Mouse (Mus musculus) erythroblast, adult 5-6 weeks (primary cell): ENCODE measurements around the gene Cdrt4. TPM values are rescaled to one million over a fixed set of nuclear protein-coding genes. Genes with fewer than 3 reads are reported as not detected.

Source experiments
- ATAC-seq: replicated peaks from 2 replicates; pipeline ENCODE4 v1.8.0; 2016; ENCODE audit warnings: moderate number of reproducible peaks, mild to moderate bottlenecking, moderate TSS enrichment, inconsistent platforms; ENCODE audit not compliant: poor library complexity, low FRiP score, severe bottlenecking
- total RNA-seq, 2 experiments: library from RNA; stranded (forward) in 1 of 2; stranded (reverse) in 1 of 2; fragments of 150-400 nt in 1 of 2; fragments of 200-764, 138-1000 nt in 1 of 2; gene quantifications; 2 replicates each; pipeline versions ENCODE4 v1.2.3 to v1.2.4; 2015 to 2017; ENCODE audit warnings: low replicate concordance in 2 of 2

The Cdrt4 gene
- total RNA-seq, 2 experiments from 2014 or later, result not detected

DNA sequence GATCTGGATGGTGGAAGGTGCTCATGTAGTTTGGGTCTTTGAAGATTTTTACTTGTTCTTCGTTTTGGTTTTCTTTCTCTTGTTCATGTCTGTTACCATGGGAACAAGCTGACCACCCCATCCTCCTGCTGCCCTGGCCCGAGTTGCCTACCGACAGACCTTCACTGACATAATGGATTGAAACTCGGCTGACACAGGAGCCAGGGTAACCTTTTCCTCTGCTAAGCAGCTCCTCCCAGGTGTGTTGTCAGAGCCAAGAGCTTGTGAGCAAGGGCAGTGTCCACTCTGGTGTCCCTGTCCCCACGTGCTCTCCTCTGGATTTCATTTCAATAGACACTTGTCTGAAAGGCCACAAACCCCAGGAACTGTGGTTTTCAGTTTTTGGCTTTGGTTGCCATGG, 12.1 kb upstream of the Cdrt4 start:
- ATAC-seq, result no peak

DNA sequence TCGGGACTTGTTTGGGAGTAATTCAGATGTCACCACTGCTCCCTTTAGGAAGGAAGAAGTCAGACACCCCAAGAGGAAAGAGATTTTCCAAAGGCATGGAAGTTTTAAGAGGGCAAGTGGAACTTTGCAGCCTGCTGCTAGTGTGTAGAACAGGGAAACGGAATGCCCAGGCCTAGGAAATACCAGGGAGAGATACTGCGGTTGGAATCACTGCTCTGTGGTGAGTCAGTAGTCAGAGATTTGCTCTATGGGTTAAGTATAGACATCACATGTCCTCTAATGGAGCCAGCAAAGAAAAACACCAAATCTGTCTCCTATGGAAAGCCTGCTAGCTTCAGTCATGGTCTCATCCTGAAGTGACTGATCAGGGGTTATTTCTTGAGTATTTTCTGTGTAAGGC, 10.8 kb upstream of the Cdrt4 start:
- no peak for ATAC-seq

DNA sequence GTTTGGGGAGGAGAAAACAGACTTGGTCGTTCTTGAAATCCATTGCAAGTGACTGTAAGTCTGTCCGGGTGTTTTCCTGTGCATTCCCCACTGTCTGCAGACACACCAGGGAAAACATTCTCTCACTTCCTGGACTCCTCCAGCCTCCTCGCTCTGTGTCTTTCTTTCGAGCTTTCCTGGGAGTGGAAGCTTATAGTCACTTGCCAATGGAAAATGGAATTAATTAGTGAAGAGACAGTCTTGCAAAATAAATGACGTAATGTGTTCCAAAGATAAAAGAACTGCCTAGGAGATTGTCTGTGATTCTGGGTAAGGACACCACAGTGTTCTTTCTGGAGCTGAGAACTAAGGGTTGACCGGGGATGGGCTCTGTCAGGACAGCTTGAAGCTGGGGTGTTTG, 7.5 kb upstream of the Cdrt4 start:
- no peak for ATAC-seq

DNA sequence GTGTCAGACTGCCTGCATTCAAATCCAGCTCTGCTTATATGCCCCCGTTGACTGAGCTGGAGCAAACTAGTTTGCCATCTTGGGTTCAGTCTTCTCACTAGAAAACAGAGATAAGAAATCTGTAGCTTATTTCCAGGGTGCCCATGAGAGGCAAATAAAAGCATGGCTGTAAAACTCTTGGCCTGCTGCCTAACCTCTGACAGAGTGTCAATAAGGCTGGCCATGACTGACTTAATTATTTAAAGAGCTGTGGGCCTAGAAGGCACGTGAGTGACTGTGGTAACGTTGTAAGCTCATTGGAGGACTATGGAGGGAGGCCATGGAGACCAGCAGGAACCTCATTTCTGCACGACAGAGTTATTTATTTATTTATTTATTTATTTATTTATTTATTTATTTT, 5.5 kb upstream of the Cdrt4 start:
- ATAC-seq, result no peak

DNA sequence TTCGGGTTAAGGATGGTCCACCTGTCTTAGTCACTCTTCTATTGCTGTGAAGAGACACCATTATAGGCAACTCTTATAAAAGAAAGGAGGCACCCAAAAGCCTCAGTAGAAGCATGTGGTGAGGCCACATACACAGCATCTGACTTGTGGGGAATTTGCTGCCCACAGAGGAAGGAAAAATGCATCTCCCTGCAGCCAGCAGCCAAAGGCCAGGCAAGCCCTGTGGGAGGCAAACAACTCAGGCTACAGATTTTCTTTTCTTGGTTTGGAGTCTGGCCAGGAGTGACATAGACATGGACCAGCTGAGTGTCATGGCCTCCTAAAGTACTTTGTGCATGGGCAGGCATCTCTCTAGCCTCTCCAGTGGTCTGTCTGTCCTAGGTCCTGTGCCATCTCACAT, 1.4 kb upstream of the Cdrt4 start:
- ATAC-seq, result no peak

DNA sequence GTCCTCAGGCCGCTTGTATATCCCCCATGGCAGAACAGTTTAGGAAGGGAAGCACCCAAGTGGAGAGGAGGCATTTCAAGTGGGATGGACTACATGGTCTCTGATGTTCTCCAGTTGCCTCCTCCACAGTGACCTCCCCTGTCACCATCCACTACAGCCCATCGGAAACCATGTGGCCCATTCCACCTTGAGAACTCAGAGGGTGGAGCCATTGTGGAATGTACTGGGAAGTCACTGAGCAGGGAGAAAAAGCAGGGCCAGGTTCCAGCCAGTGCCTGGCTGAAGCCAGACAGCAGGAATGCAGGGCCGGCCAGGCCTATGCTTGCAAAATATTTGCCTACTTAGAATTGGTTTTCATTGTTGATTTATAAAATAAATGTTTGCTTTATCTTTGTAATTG, 3.8 kb downstream of the Cdrt4 start:
- no peak for ATAC-seq

DNA sequence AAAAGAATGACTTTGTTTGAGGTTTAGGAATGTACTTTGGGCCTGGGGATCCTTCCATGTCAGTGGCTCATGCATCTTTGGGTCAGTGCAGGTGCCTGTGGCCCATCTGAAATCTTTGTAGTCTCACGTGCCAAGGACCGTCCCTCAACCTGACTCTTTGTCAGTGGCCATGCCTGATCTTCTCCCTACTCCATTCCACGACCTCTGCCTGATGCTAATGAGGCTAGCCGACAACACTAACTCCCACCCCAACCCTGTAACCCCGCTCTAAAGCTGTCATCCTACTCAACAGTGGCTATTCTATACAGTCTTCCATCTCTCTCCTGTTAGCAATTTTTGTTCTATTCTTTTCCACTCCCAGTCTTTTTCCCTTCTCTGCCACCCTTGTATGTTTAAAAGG, 4.2 kb downstream of the Cdrt4 start:
- ATAC-seq, result no peak

DNA sequence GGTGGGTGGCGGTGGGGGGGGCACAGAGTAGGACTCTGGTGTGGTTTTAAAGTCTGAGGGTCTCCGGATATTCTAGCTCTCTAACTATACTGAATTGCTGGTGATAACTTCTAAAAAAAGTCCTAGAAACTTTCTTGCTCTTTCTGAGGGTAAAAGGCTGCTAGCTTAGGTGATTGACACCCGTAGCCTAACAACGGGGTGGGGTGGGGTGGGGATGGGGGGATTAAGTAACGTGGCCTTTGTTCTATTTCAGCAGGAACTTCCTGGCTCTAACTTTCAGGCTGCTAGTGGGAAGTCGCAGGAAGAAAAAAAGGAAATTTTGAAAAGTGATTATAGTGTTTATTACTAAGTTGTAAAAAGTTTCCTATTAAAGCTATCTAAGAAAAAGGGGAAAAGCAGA, 4.8 kb downstream of the Cdrt4 start:
- no peak for ATAC-seq

DNA sequence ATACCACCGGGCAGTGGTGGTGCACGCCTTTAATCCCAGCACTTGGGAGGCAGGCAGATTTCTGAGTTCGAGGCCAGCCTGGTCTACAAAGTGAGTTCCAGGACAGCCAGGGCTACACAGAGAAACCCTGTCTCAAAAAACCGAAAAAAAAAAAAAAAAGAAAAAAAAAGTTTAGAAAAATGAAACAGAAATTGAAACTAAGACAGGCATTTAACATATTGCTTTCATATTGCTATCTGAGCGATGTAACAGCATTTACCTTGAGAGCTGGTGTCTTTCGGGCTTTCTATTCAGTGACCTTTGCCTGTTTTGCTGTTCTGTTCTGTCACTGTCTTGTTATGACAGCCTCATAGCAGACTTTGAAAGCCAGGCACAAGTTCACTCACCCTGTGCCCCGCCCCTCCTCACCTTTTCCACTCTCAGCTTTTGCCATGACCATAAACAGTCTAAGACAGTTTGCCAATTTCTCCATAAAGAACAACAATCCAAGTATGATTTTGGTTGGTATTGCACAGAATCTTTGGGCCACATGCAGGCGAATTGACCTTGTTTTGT, 6.7 kb downstream of the Cdrt4 start:
- ATAC-seq, result no peak

DNA sequence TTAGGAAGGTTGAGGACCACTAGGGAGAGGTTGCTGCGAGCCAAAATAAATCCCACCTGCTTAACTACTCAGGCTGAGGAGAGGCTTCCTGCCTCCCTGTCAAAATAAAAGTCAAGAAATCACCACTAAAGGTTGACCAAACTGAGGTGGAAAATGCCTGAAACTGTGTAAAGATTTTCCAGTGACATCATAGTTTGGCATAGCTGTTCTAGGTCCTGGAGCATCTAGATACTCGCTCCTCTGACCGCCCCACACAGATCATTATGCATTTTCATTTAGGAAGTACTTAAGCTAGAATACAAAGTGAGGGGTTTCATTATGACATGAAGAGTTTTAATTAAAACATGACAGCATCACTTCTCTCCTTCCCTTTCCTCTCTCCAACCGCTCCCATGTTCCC, 12.3 kb downstream of the Cdrt4 start:
- ATAC-seq, result no peak

DNA sequence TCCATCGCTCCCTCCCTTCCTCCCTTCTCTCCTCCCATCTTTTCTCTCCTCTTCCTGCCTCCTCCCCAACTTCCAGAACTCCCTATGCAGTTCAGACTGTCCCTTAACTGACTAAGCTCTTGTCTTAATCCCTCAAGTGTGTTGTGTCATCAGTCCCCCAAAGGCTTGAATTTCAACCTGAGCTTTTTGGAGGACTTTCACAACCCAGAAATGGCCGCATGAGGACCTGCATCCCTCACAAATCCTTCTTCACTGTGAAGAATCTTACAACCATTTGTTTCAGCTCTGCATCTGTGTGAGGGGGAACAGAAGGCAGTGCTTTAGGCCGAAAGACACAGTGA, 15.4 kb downstream of the Cdrt4 start:
- ATAC-seq, result no peak

DNA sequence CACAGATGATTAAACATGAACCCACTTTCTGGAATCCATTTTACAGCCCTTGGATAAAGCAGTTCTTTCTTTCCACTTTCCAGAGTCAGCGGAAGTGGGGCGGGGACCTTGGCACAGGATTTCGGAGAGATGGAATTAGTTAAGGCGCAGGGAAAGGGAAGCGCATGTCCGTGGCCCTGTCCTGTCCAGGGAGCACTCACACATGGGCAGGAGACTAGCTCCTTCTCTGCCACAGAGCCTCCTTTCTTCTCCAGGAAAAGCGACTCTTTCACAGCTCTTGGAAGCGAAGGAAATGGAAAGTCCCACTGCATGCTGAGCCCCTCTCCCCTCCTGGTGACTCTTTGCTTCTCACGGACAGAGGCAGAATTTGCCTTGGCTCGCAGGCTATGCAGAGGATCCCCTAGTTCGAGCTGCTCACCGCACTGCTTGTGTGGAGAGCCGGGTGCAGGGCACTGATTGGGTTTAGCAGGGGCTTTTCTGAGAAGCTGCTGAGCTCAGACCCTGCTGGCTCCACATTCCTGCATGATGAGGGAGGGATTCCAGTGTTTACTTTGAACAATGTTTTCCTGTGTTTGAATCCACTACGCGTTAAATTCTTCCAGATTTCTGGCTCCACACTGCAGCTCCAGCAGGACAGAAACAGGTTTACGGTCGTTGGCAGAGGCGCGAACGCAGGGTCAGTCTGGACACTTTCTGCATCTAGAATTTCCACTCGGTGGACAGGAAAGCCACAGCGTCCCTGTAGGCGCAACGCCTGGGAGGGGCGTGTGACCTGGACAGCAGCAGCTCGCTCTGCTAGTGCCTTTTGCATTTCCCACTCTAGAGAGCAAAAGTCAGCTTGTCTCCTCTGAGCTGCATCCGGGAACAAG, 16.0 kb downstream of the Cdrt4 start:
- no peak for ATAC-seq

DNA sequence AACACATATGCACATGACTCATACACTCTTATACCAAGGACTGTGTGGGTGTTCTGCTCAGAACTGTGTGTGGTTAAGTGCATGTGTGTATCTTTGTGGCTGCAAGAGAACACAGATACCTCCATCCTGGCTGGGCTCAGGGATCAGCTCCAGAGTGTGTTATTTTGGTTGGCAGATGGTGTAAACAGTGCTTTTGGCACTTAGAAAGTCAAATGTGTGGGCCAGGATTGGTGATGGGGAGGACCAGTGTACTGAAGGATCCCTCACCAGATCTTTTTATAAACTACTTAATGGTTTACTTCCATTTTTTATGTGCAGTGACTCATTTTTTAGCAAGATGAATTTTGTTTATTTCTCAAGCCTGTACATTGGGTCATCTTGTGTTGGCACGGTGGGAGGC, 26.2 kb downstream of the Cdrt4 start:
- no peak for ATAC-seq

DNA sequence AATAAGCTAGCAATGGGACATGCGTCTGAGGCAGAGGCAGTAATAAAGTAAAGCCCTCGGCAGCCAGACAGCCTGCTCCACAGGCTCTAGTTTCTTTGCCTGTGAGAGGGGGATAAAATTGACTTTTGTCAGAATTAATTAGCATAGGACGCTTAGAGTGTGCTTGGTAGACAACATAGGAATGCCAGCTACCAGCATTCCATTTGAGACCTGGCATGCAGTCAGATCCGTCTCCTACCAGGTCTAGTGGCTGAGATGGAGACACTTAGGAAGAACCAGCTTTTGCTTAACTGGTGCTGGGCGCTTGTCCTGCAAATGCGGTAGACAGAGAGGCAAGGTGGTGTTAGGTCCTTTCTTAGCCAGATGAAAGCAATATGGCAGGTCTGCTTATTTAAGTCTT, 27.9 kb downstream of the Cdrt4 start:
- no peak for ATAC-seq

DNA sequence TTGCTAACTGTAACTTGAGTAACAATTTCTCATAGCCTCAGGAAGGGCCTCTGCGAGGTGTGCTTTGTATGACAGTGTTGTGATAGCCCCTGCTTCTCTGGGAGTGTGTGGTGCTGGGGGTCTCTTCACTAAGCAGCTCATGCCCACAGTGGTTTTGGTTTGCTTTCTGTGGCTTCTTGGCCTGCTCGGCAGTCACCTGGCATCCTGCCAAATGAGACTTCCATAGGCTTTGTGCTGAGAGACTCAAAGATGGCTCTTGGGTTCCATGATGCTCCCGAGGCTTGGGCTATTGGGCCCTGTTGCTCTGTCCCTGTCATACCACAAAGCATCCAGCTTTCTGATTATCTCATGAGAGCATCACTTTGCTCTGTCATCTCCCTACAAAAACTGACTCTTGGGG, 30.7 kb downstream of the Cdrt4 start:
- ATAC-seq, result no peak

DNA sequence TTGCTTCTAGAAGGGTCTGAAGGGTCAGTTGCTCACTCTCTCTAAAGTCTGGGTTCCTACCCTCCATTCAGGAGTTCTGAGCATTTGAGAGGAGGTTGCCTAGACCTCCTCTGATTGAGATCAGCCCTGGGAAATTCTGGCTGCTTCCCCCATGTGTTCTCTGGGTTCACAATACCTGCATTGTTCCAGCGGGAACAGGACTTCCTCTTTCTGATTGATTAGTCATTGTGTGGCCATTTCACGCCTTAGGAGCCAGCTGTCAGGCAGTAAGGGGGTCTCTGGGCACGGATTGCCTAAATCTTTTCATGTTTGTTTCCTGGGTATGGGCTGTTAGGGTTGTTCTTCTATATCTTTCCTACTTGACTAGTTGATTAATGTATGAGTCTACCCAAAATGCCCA, 32.8 kb downstream of the Cdrt4 start:
- ATAC-seq, result no peak

DNA sequence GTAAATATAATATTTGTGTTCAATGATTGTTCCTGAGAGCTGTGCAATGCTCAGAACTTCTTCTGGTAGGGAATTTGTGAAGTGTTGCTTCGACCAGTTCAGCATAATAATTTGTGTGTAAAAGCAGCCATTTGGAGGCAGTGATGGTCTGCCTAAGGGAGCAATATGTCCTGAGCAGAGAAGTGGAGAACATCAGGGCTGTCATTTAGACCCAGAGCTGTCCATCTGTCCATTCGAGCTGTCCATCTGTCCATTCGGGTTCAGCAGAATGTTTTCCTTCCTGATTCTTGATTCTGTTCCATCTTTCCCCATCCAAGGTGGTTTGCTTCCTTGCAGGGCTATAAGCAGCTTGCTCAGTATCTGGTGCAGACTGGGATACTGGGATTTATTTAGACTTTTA, 33.4 kb downstream of the Cdrt4 start:
- ATAC-seq, result no peak

DNA sequence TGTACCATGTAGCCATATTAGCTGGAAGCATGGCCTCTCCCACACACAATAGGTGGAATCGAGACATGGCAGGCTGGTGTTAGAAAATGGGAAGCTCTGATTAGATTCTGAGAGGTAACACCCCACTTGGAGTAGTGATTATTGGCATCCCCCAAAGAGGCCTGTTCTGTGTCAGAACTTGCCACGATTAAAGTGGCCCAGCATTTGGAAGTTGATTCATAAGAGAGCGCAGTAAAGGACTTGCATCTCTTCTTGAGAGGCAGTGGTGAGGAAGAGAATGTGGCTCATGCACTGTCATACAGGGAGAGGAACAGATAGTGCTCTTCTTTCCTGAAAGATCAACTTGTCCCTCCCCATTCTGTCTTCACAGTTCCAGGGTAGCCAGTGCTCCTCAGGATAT, 34.1 kb downstream of the Cdrt4 start:
- no peak for ATAC-seq

DNA sequence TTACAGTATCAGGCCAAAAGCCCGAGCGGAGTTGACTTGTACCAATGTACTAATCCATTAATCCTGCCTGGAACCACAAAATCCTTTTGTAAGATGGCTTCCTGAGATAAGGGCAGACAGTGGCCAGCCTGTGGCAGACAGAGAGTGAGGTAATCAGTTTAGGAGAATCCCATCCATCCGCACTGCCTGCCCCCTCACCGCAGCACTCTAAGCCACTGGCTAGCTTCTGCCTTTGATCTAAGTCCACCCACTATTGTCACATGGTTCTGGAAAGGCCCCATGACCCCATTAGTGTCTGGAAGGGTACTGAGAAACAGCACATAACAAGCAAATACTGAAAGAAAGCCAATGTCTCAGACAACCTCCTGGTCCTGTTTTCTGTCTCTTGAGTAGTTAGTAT, 35.6 kb downstream of the Cdrt4 start:
- ATAC-seq, result no peak

DNA sequence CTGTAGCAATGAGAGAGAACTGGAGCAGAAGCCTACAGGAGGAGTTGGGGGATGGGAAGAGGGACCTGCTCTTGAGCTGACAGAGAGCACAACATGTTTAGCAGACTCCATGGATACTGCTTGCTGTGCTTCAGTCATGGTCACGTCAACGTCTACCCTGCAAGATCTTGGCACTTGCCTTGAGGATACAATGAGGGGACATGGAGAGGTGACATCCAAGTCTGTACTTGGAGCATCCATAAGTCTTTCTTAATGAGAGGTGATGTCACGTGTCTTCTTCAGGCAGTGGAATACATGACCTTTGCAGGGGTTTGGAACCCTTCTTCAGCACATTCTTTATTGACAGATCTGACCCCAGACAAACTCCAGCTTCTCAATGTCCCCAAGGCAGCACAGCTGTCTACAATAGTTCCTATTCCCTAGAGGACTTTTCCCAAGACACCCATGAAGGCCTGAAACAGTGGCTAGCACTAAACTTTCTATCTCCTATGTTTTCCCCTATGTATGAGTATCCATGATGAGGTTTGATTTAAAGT, 39.2 kb downstream of the Cdrt4 start:
- ATAC-seq, result no peak

DNA sequence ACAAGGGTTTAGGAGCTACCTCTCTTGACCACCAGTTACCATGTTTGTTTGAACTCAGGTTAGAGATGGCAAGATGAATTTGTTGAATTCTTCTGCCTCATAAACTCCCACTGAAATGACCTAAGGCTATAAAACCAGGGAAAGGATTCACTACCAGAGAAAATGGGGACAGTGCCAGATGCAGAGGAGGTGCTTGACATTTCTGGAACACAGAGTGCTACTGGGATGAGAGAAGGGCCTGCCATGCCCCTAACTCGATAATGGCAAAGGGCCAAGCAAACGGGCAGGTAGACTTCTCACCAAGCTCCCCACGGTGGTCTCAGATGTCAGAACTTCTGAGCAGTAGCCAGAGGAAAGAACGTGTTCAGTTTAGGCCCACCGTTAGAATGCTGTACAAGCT, 39.8 kb downstream of the Cdrt4 start:
- ATAC-seq, result no peak
